Mouse (Mus musculus) spleen, adult 2 months (tissue): ENCODE measurements at regions not wholly inside any gene's neighbourhood (a gene's known extent, or its start where the extent isn't known, plus 50 kb on each side); places are given as distances from the start of the nearest gene placed in this dataset.

Source experiments
- DNase-seq, 2 experiments: peaks; one replicate each; pipeline versions ENCODE4 v3.0.0 to v3.0.0-alpha.2; 2012 to 2021; ENCODE audit warnings: low spot score in 2 of 2, low read depth in 1 of 2
- H3K27ac ChIP-seq: fragments of 200-500 bp; 2 replicates; pipeline ENCODE4 v1.5.1; 2012; ENCODE audit warnings: low read length, inconsistent platforms; ENCODE audit not compliant: insufficient read depth
- H3K27me3 ChIP-seq: fragments of 200-500 bp; 2 replicates; pipeline ENCODE4 v1.6.1; 2012; ENCODE audit warnings: mild to moderate bottlenecking, moderate library complexity, low read length, inconsistent platforms; ENCODE audit not compliant: control insufficient read depth, insufficient read depth
- H3K36me3 ChIP-seq: fragments of 200-500 bp; 2 replicates; pipeline ENCODE4 v1.6.1; 2012; ENCODE audit warnings: mild to moderate bottlenecking, low read length, inconsistent platforms; ENCODE audit not compliant: control insufficient read depth, insufficient read depth
- H3K4me1 ChIP-seq: fragments of 200-500 bp; 2 replicates; pipeline ENCODE4 v1.6.1; 2011; ENCODE audit warnings: inconsistent platforms; ENCODE audit not compliant: control insufficient read depth, insufficient read depth, insufficient read length
- H3K4me3 ChIP-seq: fragments of 200-500 bp; 2 replicates; pipeline ENCODE4 v1.5.1; 2011; ENCODE audit warnings: mild to moderate bottlenecking, inconsistent platforms; ENCODE audit not compliant: insufficient read depth, insufficient read length; ENCODE audit errors: extremely low read depth
- CTCF ChIP-seq: fragments of 200-500 bp; IDR thresholded peaks from 2 replicates; pipeline ENCODE4 v1.5.1; 2011; ENCODE audit warnings: mild to moderate bottlenecking, inconsistent platforms; ENCODE audit not compliant: insufficient read depth, insufficient read length, insufficient replicate concordance; ENCODE audit errors: extremely low read depth
- POLR2A ChIP-seq: fragments of 200-500 bp; IDR thresholded peaks from 2 replicates; pipeline ENCODE4 v1.6.1; 2011; ENCODE audit warnings: low read depth, low read length, inconsistent platforms
- WGBS: fragments of 180-500 bp; shearing (Covaris S2); methylation state at CpG from one replicate; pipeline ENCODE4 v1.1.7; 2018; 5-methylcytosine and 5-hydroxymethylcytosine counted together

DNA sequence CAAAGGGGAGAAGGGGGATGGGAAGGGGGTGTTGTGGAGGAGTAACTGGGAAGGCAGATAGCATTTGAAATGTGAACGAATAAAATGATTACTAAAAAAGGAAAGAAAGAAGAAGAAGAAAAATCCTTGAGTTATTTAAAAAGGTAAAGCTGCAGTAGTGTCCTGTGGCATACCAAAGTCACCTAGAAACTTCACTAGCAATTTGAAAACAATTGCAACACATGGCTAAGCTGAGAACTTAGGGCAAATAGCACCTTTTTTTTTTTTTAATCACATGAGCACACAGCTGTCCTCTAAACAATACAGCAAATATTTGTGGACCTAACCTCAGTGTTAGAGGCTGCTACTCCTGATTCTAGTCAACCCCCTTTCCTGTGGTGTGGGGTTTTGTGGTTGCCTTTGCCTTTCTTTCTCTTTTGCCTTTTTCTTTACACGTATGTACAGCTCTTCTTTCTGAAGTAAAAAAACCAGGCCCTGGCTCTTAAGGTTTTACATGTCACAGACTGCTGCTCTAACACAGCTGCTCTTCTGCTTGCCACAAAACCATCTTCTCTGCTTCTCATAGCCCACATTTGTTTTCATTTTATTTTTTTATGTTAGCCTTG, 71.6 kb upstream of the Ctsc start:
- Histone ChIP-seq H3K4me3 (no peak overlapping the region), H3K4me1 (peaks cover 15% of the 10 kb centered on the region), H3K27me3 (no peaks in the 10 kb centered on the region), H3K27ac (peak overlapping the region; percentile 95), H3K36me3 (no peaks in the 10 kb centered on the region)
- TF ChIP-seq POLR2A: no peak
- no peak for TF ChIP-seq CTCF
- 13% methylated on average over 2 of the region's 2 CpGs for WGBS
- peak in 1 of 2 experiments; percentile 54 for DNase-seq

DNA sequence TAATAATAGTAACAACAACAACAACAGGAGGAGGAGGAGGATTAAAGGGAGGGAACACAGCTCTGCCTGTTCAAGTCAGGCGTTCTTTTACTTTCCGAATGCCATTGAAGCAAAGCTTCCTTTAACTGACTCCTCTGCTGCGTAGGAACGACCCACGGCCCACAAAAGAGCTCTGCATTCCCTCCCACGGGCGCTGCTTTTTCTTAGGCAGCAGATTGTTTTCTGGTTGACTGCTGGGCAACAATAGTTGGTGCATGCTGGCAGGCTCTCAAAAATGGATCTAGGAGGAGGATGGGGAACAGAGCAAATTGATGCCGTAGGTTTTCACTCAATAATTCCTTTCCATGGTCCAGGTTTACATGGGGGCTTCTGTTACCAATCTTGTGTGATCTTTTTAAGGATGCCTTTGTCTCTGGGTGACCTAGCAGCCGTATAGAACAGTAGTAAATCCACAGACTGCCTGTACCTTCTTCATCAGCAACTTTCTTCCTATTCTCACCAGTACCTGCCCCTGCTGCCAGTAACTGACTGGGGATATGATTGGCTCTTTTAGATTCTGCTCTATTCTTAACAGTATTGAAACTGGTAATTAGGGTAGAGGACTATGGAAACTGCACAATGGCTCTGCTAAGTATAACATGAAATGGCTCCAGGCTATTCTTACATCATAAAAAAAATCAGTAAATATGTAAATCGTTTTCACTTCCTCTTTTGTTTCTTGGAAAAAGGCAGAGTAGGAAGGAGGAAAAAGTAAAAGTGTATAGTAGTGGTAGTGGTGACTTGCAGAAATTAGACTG, 70.8 kb upstream of the Ctsc start:
- H3K4me1 ChIP-seq: peaks cover 13% of the 10 kb centered on the region
- no peak for DNase-seq
- H3K27me3 ChIP-seq: no peaks in the 10 kb centered on the region
- H3K36me3 ChIP-seq: no peaks in the 10 kb centered on the region
- H3K4me3 ChIP-seq: peak overlapping the region; percentile 21
- WGBS: 27% methylated on average over 10 of the region's 10 CpGs
- H3K27ac ChIP-seq: peak overlapping the region; percentile 95
- TF ChIP-seq CTCF: no peak
- no peak for TF ChIP-seq POLR2A

- WGBS: 36% methylated on average over 2 of the region's 2 CpGs
- Histone ChIP-seq H3K27ac (no peak overlapping the region), H3K4me1 (peaks cover 2% of the 10 kb centered on the region; the same call in 1 of the 2 replicates), H3K36me3 (no peaks in the 10 kb centered on the region), H3K27me3 (no peaks in the 10 kb centered on the region), H3K4me3 (no peak overlapping the region)
- no peak for DNase-seq
- TF ChIP-seq CTCF: no peak
- TF ChIP-seq POLR2A: no peak
These were observed 63.1 kb upstream of the Ctsc start for GRCm38 (mm10) chr7:88214713-88215198.

- H3K27ac ChIP-seq: no peak overlapping the region
- DNase-seq: no peak
- no peak for TF ChIP-seq POLR2A
- H3K27me3 ChIP-seq: no peaks in the 10 kb centered on the region
- no peaks in the 10 kb centered on the region for H3K36me3 ChIP-seq
- H3K4me1 ChIP-seq: peaks cover 2% of the 10 kb centered on the region; the same call in 1 of the 2 replicates
- 93% methylated on average over 1 of the region's 1 CpGs for WGBS
- H3K4me3 ChIP-seq: no peak overlapping the region
These were observed 62.5 kb upstream of the Ctsc start for GRCm38 (mm10) chr7:88215425-88215824.

- no peak for DNase-seq
These were observed 55.7 kb upstream of the Ctsc start for GRCm38 (mm10) chr7:88222141-88222540.

DNA sequence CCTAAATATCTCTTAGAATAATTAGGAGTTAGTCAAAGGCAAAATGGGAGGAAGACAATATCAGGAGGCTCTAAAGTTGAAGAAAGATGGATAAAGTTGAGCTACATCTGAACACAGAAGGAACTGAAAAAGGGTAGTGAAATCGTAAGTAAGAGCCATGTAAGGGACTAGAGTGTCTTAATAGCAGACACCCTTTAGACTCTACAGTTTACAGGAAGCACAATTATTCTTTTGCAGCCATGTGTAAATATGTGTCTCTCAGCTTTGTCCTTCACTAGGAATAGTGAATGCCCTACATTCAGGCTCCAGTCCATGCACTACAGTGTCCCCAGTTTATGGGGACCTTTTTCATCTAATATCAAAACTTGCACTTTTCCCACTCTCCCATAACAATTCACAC, 52.1 kb upstream of the Ctsc start:
- 19% methylated on average over 1 of the region's 1 CpGs for WGBS
- H3K4me3 ChIP-seq: no peak overlapping the region
- no peak for DNase-seq
- no peaks in the 10 kb centered on the region for H3K36me3 ChIP-seq
- peak overlapping the region; percentile 50; the same call in 1 of the 2 replicates for H3K27ac ChIP-seq
- peaks cover 6% of the 10 kb centered on the region for H3K4me1 ChIP-seq
- TF ChIP-seq CTCF (no peak), POLR2A (no peak)
- H3K27me3 ChIP-seq: no peaks in the 10 kb centered on the region

More at GRCm38 (mm10) chr7:88222141-88222540, 55.7 kb upstream of the Ctsc start:
- Histone ChIP-seq H3K27ac (no peak overlapping the region; the same call in 1 of the 2 replicates), H3K36me3 (no peaks in the 10 kb centered on the region), H3K27me3 (no peaks in the 10 kb centered on the region), H3K4me3 (no peak overlapping the region), H3K4me1 (peaks cover 2% of the 10 kb centered on the region; the same call in 1 of the 2 replicates)
- TF ChIP-seq POLR2A: no peak
- TF ChIP-seq CTCF: no peak
- 63% methylated on average over 2 of the region's 2 CpGs for WGBS
